Mouse (Mus musculus) ES-Bruce4 (cell line): ENCODE measurements around the gene Sez6l. TPM values are rescaled to one million over a fixed set of nuclear protein-coding genes. Genes with fewer than 3 reads are reported as not detected.

Source experiments
- H3K27ac ChIP-seq: 2 replicates; pipeline ENCODE4 v1.5.1; 2012; ENCODE audit warnings: low read length, inconsistent platforms; ENCODE audit not compliant: insufficient read depth
- H3K27me3 ChIP-seq: 2 replicates; pipeline ENCODE4 v1.6.1; 2012; ENCODE audit warnings: mild to moderate bottlenecking, low read length, inconsistent platforms; ENCODE audit not compliant: control insufficient read depth, poor library complexity, insufficient read depth, severe bottlenecking
- H3K36me3 ChIP-seq: 2 replicates; pipeline ENCODE4 v1.6.1; 2012; ENCODE audit warnings: inconsistent platforms, mild to moderate bottlenecking, low read length, moderate library complexity; ENCODE audit not compliant: control insufficient read depth, poor library complexity, insufficient read depth, severe bottlenecking
- H3K4me1 ChIP-seq: one replicate; pipeline ENCODE4 v1.8.1; 2011; ENCODE audit warnings: low read length; ENCODE audit not compliant: control insufficient read depth, insufficient read depth
- H3K4me3 ChIP-seq: 2 replicates; pipeline ENCODE4 v1.5.1; 2011; ENCODE audit warnings: low read depth, mild to moderate bottlenecking, low read length
- H3K9ac ChIP-seq: 2 replicates; pipeline ENCODE4 v1.6.1; 2012; ENCODE audit warnings: low read depth, mild to moderate bottlenecking, inconsistent platforms; ENCODE audit not compliant: poor library complexity, severe bottlenecking
- H3K9me3 ChIP-seq: replicated peaks from 2 replicates; pipeline ENCODE4 v1.6.1; 2012; ENCODE audit warnings: mild to moderate bottlenecking, low read length, inconsistent platforms; ENCODE audit not compliant: control insufficient read depth, poor library complexity, insufficient read depth, severe bottlenecking
- CTCF ChIP-seq: IDR thresholded peaks from one replicate; pipeline ENCODE4 v1.8.1; 2011; ENCODE audit warnings: low read depth, low read length
- EP300 ChIP-seq: IDR thresholded peaks from 2 replicates; pipeline ENCODE4 v1.6.1; 2011; ENCODE audit warnings: low read depth, low read length; ENCODE audit not compliant: insufficient read depth
- POLR2A ChIP-seq: IDR thresholded peaks from one replicate; pipeline ENCODE4 v1.8.1; 2011; ENCODE audit warnings: low read length; ENCODE audit not compliant: insufficient read depth
- polyA plus RNA-seq: library from polyadenylated mRNA; stranded (reverse); fragments of >200 nt; gene quantifications from 2 replicates; pipeline ENCODE4 v1.2.4, GENCODE M21; 2011; ENCODE audit warnings: low read depth; ENCODE audit not compliant: missing spikeins, insufficient read depth, insufficient read length

Gene Sez6l
- polyA plus RNA-seq, 1 experiment: 0.16 TPM

- TF ChIP-seq CTCF (no peak), POLR2A (no peak), EP300 (no peak)
- no peak overlapping the region for H3K27ac ChIP-seq
Measured at GRCm38 (mm10) chr5:112600309-112600939, 23.4 kb upstream of the Sez6l start.

GRCm38 (mm10) chr5:112599538-112600308 is 22.7 kb upstream of the Sez6l start:
- TF ChIP-seq POLR2A: no peak
- TF ChIP-seq CTCF: no peak
- no peak for TF ChIP-seq EP300
- Histone ChIP-seq H3K9me3 (no peaks in the 10 kb centered on the region), H3K27ac (no peak overlapping the region)

More at GRCm38 (mm10) chr5:112600309-112600939, 23.4 kb upstream of the Sez6l start:
- Histone ChIP-seq H3K9me3 (no peaks in the 10 kb centered on the region), H3K27me3 (no peaks in the 10 kb centered on the region), H3K9ac (no peak overlapping the region), H3K36me3 (no peaks in the 10 kb centered on the region), H3K4me1 (no peaks in the 10 kb centered on the region), H3K4me3 (no peak overlapping the region)

GRCm38 (mm10) chr5:112597876-112598275 is 20.9 kb upstream of the Sez6l start:
- TF ChIP-seq EP300: no peak
- no peak for TF ChIP-seq POLR2A
- TF ChIP-seq CTCF: no peak
- Histone ChIP-seq H3K9ac (no peak overlapping the region), H3K4me3 (no peak overlapping the region), H3K27me3 (no peaks in the 10 kb centered on the region), H3K36me3 (no peaks in the 10 kb centered on the region), H3K27ac (no peak overlapping the region), H3K9me3 (no peaks in the 10 kb centered on the region), H3K4me1 (no peaks in the 10 kb centered on the region)

More at GRCm38 (mm10) chr5:112599538-112600308, 22.7 kb upstream of the Sez6l start:
- Histone ChIP-seq H3K27me3 (no peaks in the 10 kb centered on the region), H3K9ac (no peak overlapping the region), H3K4me1 (no peaks in the 10 kb centered on the region), H3K36me3 (no peaks in the 10 kb centered on the region), H3K4me3 (no peak overlapping the region)

- Histone ChIP-seq H3K4me1 (no peaks in the 10 kb centered on the region), H3K36me3 (no peaks in the 10 kb centered on the region), H3K27me3 (no peaks in the 10 kb centered on the region), H3K9ac (no peak overlapping the region), H3K9me3 (no peaks in the 10 kb centered on the region), H3K27ac (no peak overlapping the region), H3K4me3 (no peak overlapping the region)
- no peak for TF ChIP-seq EP300
Measured at GRCm38 (mm10) chr5:112597307-112597706, 20.3 kb upstream of the Sez6l start.

- Histone ChIP-seq H3K36me3 (no peaks in the 10 kb centered on the region), H3K9me3 (no peaks in the 10 kb centered on the region), H3K9ac (no peak overlapping the region), H3K4me3 (no peak overlapping the region), H3K27ac (no peak overlapping the region), H3K4me1 (no peaks in the 10 kb centered on the region), H3K27me3 (no peaks in the 10 kb centered on the region)
- TF ChIP-seq CTCF (no peak), EP300 (no peak), POLR2A (no peak)
Measured at GRCm38 (mm10) chr5:112596729-112597128, 19.7 kb upstream of the Sez6l start.
